Mouse (Mus musculus) heart, embryonic 12.5 days (tissue): ENCODE measurements around the gene Acsm1. TPM values are rescaled to one million over a fixed set of nuclear protein-coding genes. Genes with fewer than 3 reads are reported as not detected.

Source experiments
- ATAC-seq: fragments of 200-750 bp; cut with Nextera tagmentation; 2 replicates; pipeline ENCODE4 v1.8.0; 2017; ENCODE audit warnings: moderate TSS enrichment, moderate library complexity; ENCODE audit not compliant: insufficient number of reproducible peaks, low FRiP score
- H3K27ac ChIP-seq: fragments of 300-500 bp; sonication (generic); 2 replicates; pipeline ENCODE4 v1.5.1; 2016; ENCODE audit warnings: mild to moderate bottlenecking, moderate library complexity; ENCODE audit not compliant: poor library complexity, severe bottlenecking
- H3K27me3 ChIP-seq: fragments of 300-500 bp; sonication (generic); replicated peaks from 2 replicates; pipeline ENCODE4 v1.6.1; 2016; ENCODE audit warnings: mild to moderate bottlenecking, moderate library complexity
- H3K36me3 ChIP-seq: fragments of 300-500 bp; sonication (generic); 2 replicates; pipeline ENCODE4 v1.6.1; 2016; ENCODE audit warnings: mild to moderate bottlenecking, moderate library complexity
- H3K4me1 ChIP-seq: fragments of 300-500 bp; sonication (generic); replicated peaks from 2 replicates; pipeline ENCODE4 v1.6.1; 2016; ENCODE audit warnings: mild to moderate bottlenecking
- H3K4me2 ChIP-seq: fragments of 300-500 bp; sonication (generic); 2 replicates; pipeline ENCODE4 v1.6.1; 2016; ENCODE audit warnings: mild to moderate bottlenecking, moderate library complexity
- H3K4me3 ChIP-seq: fragments of 300-500 bp; sonication (generic); 2 replicates; pipeline ENCODE4 v1.5.1; 2016; ENCODE audit warnings: mild to moderate bottlenecking
- H3K9ac ChIP-seq: fragments of 300-500 bp; sonication (generic); 2 replicates; pipeline ENCODE4 v1.6.1; 2016; ENCODE audit warnings: mild to moderate bottlenecking, moderate library complexity
- H3K9me3 ChIP-seq: fragments of 300-500 bp; sonication (generic); replicated peaks from 2 replicates; pipeline ENCODE4 v1.6.1; 2016; ENCODE audit warnings: mild to moderate bottlenecking, moderate library complexity
- WGBS: fragments of 180-500 bp; shearing (Covaris S2); methylation state at CpG from one replicate; pipeline ENCODE4 v1.1.7; 2016; 5-methylcytosine and 5-hydroxymethylcytosine counted together
- polyA plus RNA-seq: library from polyadenylated mRNA; unstranded; fragments of >200 nt; fragmentation: Nextera tagmentation; extraction: Ambion mirVana; gene quantifications from 2 replicates; pipeline ENCODE4 v1.2.1, GENCODE M21; 2016

Acsm1 gene
- polyA plus RNA-seq, 1 experiment from 2014 or later = not detected

DNA sequence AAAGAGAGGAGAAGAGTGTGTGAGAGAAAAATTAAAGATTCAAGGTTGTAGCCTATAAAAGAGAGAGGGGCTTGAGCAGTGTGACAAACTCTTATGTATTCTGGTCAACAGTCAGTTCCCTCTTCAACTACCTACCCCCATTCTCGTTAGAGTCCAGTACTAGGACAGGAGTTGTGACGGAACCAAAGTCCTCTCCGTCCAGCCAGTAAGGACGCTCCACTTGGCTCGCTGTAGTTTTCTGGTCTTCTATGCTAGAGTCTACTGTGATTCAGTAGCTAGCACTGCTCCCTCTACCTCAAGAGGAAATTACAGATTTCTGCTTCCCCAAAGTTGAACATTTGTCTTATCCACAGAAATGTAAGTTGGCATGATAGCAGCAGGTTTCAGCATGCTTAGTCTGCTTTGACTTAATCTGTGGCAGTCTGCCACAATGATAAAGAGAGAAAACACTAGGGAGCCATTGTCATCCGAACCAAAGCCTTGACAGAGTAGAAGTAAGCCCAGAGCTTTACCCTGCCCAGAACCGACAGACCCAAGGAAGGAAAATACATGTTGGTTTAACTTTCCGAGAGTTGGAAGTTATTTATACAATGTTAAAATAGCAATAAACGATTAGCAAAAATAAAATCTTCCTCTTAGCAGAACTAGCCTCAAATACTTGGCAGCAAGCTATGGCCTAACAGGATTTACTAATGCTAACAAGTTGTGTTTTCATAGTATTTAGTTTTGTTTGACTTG, 731 bp upstream of the Acsm1 start:
- H3K27ac ChIP-seq = no peak overlapping the region
- WGBS = 70% methylated on average over 9 of the region's 9 CpGs
- H3K4me1 ChIP-seq = no peaks in the 10 kb centered on the region

DNA sequence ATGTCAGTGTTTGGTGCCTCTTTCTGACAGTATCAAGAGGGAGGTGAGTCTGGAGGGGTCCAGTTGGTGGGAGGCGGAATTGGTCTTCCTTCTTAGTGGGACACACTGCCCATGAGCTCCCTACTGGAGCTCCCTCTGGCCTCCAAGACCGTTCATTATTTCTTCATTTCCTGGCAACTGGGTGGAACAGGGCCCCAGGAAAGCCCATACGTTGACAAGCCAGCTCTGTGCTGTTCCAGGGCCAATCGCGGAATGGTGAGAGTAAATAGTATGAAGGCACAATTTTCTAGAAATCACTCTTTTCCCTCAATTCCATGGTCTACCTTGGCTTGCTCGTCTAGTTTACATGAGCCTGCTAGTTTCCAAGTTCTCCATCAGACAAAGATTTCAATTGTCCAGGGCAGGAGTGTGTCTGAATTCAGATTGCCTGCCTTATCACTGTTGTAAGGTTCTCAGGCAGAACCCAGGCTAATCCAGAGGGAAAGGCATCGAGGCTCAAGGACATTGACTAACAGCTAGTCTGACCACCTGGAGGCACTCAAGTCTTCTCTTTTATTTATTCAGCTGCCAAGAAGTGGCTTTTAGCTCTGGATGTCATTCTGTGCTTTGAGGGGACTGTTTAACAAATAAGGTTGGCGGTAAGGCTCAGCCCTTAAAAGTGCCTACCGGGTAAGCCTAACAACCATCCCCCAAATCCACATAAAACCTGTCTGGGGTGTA, 1.1 kb downstream of the Acsm1 start:
- 66% methylated on average over 9 of the region's 9 CpGs for WGBS
- Histone ChIP-seq H3K4me3 (no peak overlapping the region), H3K27ac (no peak overlapping the region), H3K9ac (no peak overlapping the region), H3K4me2 (no peak overlapping the region), H3K9me3 (no peaks in the 10 kb centered on the region), H3K27me3 (no peaks in the 10 kb centered on the region), H3K4me1 (no peaks in the 10 kb centered on the region), H3K36me3 (no peaks in the 10 kb centered on the region)
- ATAC-seq = no peak

More for the DNA sequence above, 731 bp upstream of the Acsm1 start:
- H3K27me3 ChIP-seq = no peaks in the 10 kb centered on the region
- ATAC-seq = no peak
- H3K9me3 ChIP-seq = no peaks in the 10 kb centered on the region
- no peak overlapping the region for H3K9ac ChIP-seq
- no peak overlapping the region for H3K4me2 ChIP-seq
- H3K36me3 ChIP-seq = no peaks in the 10 kb centered on the region
- no peak overlapping the region for H3K4me3 ChIP-seq

DNA sequence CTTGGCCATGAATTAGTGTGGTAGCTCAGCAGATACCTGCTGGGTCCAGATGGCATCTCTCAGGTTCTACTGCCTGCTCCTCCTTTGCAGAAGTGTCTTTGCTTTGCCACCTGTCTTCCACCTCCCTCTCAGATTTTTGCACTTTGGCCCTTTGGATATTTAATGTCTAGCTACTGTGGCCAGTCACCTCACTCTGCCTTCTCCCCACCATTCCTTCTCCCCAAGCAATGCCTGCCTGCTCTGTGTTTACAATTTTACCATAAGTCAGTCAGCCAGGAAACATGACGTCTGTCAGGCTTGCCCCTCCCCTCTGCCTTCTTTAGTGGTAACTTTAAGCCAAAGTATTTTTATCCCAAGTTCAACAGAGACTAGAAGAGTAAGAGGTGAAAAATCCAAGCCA, 9.7 kb downstream of the Acsm1 start:
- Histone ChIP-seq H3K4me3 (no peak overlapping the region), H3K9ac (no peak overlapping the region), H3K36me3 (no peaks in the 10 kb centered on the region), H3K27me3 (no peaks in the 10 kb centered on the region), H3K27ac (no peak overlapping the region), H3K9me3 (no peaks in the 10 kb centered on the region), H3K4me2 (no peak overlapping the region), H3K4me1 (no peaks in the 10 kb centered on the region)
- WGBS = 53% methylated on average over 1 of the region's 1 CpGs
- no peak for ATAC-seq

DNA sequence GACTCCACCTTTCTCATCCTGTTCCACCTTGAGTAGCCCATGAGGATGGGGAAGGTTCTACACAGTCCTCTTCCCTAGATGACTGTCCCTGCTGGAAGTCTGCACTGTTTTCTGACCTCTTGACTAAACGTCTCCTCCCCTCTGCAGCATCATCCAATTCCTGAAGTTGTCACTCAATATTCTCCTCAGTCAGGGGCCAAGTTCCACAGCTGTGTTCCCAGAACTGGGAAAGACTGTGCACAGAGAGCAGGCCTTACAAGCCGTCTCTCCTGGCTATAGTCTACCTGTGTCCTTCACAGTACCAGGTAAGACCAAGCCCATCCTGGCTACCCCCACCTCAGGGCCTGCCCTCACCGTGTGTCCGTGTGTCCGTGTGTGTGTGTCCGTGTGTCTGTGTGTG, 10.8 kb downstream of the Acsm1 start:
- Histone ChIP-seq H3K4me3 (no peak overlapping the region), H3K4me1 (no peaks in the 10 kb centered on the region), H3K36me3 (no peaks in the 10 kb centered on the region), H3K9me3 (no peaks in the 10 kb centered on the region), H3K9ac (no peak overlapping the region), H3K4me2 (no peak overlapping the region), H3K27ac (no peak overlapping the region), H3K27me3 (no peaks in the 10 kb centered on the region)
- no peak for ATAC-seq
- 73% methylated on average over 6 of the region's 6 CpGs for WGBS

- WGBS = 56% methylated on average over 4 of the region's 4 CpGs
- ATAC-seq = no peak
- no peaks in the 10 kb centered on the region for H3K9me3 ChIP-seq
- no peaks in the 10 kb centered on the region for H3K36me3 ChIP-seq
- H3K9ac ChIP-seq = no peak overlapping the region
- no peak overlapping the region for H3K4me3 ChIP-seq
- H3K4me1 ChIP-seq = no peaks in the 10 kb centered on the region
- no peak overlapping the region for H3K27ac ChIP-seq
- H3K27me3 ChIP-seq = no peaks in the 10 kb centered on the region
- no peak overlapping the region for H3K4me2 ChIP-seq
Measured at GRCm38 (mm10) chr7:119618209-119618935, 11.5 kb downstream of the Acsm1 start.

- no peak overlapping the region for H3K4me2 ChIP-seq
- no peaks in the 10 kb centered on the region for H3K9me3 ChIP-seq
- no peaks in the 10 kb centered on the region for H3K27me3 ChIP-seq
- no peak overlapping the region for H3K9ac ChIP-seq
- H3K4me3 ChIP-seq = no peak overlapping the region
- H3K36me3 ChIP-seq = no peaks in the 10 kb centered on the region
- ATAC-seq = no peak
- no peaks in the 10 kb centered on the region for H3K4me1 ChIP-seq
- H3K27ac ChIP-seq = no peak overlapping the region
Measured at GRCm38 (mm10) chr7:119620157-119620556, 13.3 kb downstream of the Acsm1 start.

DNA sequence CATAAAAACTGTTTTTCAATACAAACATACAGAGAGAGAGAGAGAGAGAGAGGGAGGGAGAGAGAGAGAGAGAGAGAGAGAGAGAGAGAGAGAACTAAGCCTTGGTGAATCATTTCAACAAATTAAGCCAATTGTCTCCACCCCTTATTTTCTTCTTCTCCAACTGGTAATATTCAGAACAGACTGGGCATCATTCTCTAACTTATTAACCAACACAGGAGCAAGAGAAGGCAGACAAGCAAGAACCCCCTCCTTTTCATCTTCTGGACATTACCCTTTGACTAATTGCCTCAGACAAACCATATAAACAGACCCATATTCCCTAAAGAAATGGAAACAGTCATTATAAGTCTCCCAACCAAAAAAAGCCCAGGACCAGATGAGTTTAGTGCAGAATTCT, 31.9 kb downstream of the Acsm1 start:
- no peak for ATAC-seq
- H3K9ac ChIP-seq = no peak overlapping the region
- H3K4me2 ChIP-seq = no peak overlapping the region
- no peak overlapping the region for H3K4me3 ChIP-seq
- no peaks in the 10 kb centered on the region for H3K4me1 ChIP-seq
- H3K27ac ChIP-seq = no peak overlapping the region
- H3K9me3 ChIP-seq = no peaks in the 10 kb centered on the region
- H3K36me3 ChIP-seq = no peaks in the 10 kb centered on the region
- no peaks in the 10 kb centered on the region for H3K27me3 ChIP-seq

DNA sequence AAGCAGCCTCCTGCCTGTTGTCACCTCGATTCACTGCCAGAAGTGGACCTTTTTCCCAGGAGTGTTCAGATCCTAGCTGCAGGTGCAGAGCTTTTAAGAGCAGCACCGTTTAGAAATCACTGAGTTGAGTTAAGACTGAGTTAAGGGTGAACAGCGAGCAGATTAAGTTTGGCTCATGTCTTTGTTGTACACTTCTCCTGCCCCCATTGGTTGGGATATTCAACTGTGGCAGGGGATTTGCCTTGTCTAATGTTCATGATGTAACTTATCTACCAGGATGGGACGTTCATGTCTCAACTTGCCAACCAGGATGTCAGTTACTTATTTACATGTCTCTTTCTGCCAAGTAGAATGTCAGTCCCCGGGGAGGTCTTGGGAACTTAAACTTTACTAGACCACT, 35.5 kb downstream of the Acsm1 start:
- Histone ChIP-seq H3K4me1 (no peaks in the 10 kb centered on the region), H3K27ac (no peak overlapping the region), H3K27me3 (no peaks in the 10 kb centered on the region), H3K36me3 (no peaks in the 10 kb centered on the region), H3K9ac (no peak overlapping the region), H3K4me3 (no peak overlapping the region), H3K9me3 (no peaks in the 10 kb centered on the region), H3K4me2 (no peak overlapping the region)
- 63% methylated on average over 5 of the region's 5 CpGs for WGBS
- no peak for ATAC-seq

DNA sequence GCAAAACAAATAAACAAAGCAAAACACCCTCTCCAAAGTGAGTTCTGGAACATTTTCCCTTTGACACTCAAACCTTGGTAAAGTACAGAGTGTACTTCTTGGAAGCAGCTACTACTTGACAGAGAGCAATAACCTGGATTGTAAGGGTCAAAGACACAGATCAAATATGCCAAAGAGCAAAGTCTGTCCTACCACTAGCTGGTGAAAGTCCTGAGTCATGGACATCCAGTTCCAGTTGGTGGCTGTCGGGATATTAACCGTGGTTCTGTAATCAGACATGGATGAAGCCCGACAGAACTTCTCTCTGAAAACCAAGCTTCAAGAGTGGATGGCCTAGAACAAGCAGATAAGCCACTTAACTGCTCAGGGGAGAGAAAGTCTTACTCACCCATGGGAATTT, 61.1 kb downstream of the Acsm1 start:
- Histone ChIP-seq H3K27me3 (no peaks in the 10 kb centered on the region), H3K36me3 (no peaks in the 10 kb centered on the region), H3K4me1 (no peaks in the 10 kb centered on the region), H3K9ac (no peak overlapping the region), H3K9me3 (no peaks in the 10 kb centered on the region), H3K27ac (no peak overlapping the region), H3K4me3 (no peak overlapping the region), H3K4me2 (no peak overlapping the region)
- WGBS = 74% methylated on average over 3 of the region's 3 CpGs
- no peak for ATAC-seq

DNA sequence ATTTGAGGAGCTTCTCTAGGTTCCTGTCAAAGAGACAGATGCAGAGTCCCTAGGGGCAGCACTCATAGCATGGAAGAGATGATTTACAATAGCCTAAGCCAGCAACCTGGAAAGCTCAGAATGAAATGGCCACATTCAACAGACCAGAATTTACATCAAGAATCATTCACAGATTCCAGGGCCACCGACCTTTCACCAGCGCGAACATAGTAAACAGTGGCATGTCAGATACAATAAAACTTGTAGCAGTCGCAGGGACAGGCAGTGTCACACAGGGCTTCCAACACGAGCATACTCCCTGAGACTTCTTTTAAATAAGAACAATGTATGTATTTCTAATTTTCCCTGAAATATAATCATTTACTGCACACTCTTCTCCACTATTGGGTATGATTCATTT, 63.6 kb downstream of the Acsm1 start:
- Histone ChIP-seq H3K27ac (no peak overlapping the region), H3K4me1 (no peaks in the 10 kb centered on the region), H3K9me3 (no peaks in the 10 kb centered on the region), H3K4me2 (no peak overlapping the region), H3K4me3 (no peak overlapping the region), H3K27me3 (no peaks in the 10 kb centered on the region), H3K9ac (no peak overlapping the region), H3K36me3 (no peaks in the 10 kb centered on the region)
- no peak for ATAC-seq
- WGBS = 74% methylated on average over 5 of the region's 5 CpGs

DNA sequence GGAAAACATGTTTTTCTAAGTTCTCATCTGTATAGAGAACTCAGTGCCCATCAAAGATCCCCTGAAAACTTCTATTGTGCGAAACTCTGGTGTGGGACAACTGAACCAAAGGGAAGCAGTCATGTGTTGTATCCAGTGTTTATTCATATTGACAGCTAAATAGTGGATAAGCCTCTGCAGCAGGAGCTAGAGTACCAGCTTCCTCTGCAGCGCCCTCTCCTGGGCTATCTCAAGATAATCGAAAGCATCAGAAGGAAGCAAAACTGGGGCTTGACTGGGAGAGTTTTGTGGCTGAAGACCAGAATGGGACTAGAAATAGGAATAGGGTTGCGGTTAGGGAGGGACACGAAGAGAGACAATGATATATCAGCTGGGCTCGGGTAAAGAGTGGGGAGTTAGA, 64.1 kb downstream of the Acsm1 start:
- Histone ChIP-seq H3K9ac (no peak overlapping the region), H3K27me3 (no peaks in the 10 kb centered on the region), H3K27ac (no peak overlapping the region), H3K36me3 (no peaks in the 10 kb centered on the region), H3K4me1 (no peaks in the 10 kb centered on the region), H3K4me2 (no peak overlapping the region), H3K4me3 (no peak overlapping the region), H3K9me3 (no peaks in the 10 kb centered on the region)
- 42% methylated on average over 6 of the region's 6 CpGs for WGBS
- ATAC-seq = no peak
